Mouse (Mus musculus) G1E-ER4 (cell line): Measurements from ENCODE around the gene Trim26. TPM values are rescaled to one million over a fixed set of nuclear protein-coding genes. Genes with fewer than 3 reads are reported as not detected.

Experiments used
- GATA1 ChIP-seq: IDR thresholded peaks from one replicate; pipeline ENCODE4 v1.8.0; 2012; ENCODE audit warnings: low read length, inconsistent platforms
- polyA plus RNA-seq: library from polyadenylated mRNA; stranded (reverse); fragments of >175 nt; gene quantifications from 2 replicates; pipeline ENCODE4 v1.2.3, GENCODE M21; 2012

The Trim26 gene
- polyA plus RNA-seq, 1 experiment, result 7.9 TPM

GRCm38 (mm10) chr17:36844725-36845124, 7.8 kb downstream of the Trim26 start:
- TF ChIP-seq GATA1, result no peak

GRCm38 (mm10) chr17:36848911-36849310, 12.0 kb downstream of the Trim26 start:
- no peak for TF ChIP-seq GATA1

GRCm38 (mm10) chr17:36849992-36850391, 13.1 kb downstream of the Trim26 start:
- TF ChIP-seq GATA1, result no peak

- TF ChIP-seq GATA1, result no peak
Measured at GRCm38 (mm10) chr17:36851200-36851599, 14.3 kb downstream of the Trim26 start.

- no peak for TF ChIP-seq GATA1
Measured at GRCm38 (mm10) chr17:36851627-36852026, 14.7 kb downstream of the Trim26 start.

- TF ChIP-seq GATA1, result no peak
Measured at GRCm38 (mm10) chr17:36855484-36855883, 18.6 kb downstream of the Trim26 start.

- TF ChIP-seq GATA1, result no peak
Measured at GRCm38 (mm10) chr17:36856236-36856635, 19.3 kb downstream of the Trim26 start.

GRCm38 (mm10) chr17:36858181-36858580, 21.2 kb downstream of the Trim26 start:
- TF ChIP-seq GATA1, result no peak

- TF ChIP-seq GATA1, result no peak
Measured at GRCm38 (mm10) chr17:36861680-36862079, 24.7 kb downstream of the Trim26 start.

GRCm38 (mm10) chr17:36866719-36867527, 30.0 kb downstream of the Trim26 start, which contains the start of gene Trim15:
TSS of gene Trim15 (minus strand) at chr17:36867210.
- no peak for TF ChIP-seq GATA1

GRCm38 (mm10) chr17:36868836-36869235, 31.9 kb downstream of the Trim26 start:
- no peak for TF ChIP-seq GATA1

- TF ChIP-seq GATA1, result peak; percentile 68
Measured at GRCm38 (mm10) chr17:36869284-36869954, 32.5 kb downstream of the Trim26 start, which contains the start of gene Trim10. TSS of gene Trim10 (plus strand) at chr17:36869574.

- TF ChIP-seq GATA1, result no peak
Measured at GRCm38 (mm10) chr17:36869955-36870810, 33.2 kb downstream of the Trim26 start.

- TF ChIP-seq GATA1, result no peak
Measured at GRCm38 (mm10) chr17:36874636-36875035, 37.7 kb downstream of the Trim26 start.

- no peak for TF ChIP-seq GATA1
Measured at GRCm38 (mm10) chr17:36883350-36883749, 46.4 kb downstream of the Trim26 start.
